ENCODE assay signal across 8 mouse cellular contexts in the genomic region with DNA sequence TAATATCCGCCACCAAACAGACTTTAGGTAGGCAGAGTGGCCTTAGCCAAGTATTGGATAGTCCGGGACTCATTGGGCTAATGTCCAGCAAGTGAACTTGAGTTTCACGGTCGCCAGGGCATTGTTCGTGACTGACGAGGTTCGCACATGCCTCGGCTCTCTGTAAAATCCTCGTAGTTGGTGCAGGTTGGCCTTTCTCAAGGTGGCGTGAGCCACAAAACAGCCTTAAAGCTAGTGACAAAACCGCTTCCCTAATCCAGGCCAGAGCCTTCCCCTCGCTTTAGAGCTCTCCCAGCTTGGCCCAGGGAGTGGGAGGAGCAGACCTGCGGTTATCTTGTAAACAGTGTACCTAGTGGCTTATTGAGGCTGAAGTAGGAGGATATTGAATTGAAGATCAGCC. TPM values are rescaled to one million over a fixed set of nuclear protein-coding genes. Genes with fewer than 3 reads are reported as not detected.
DNase-seq lines count a peak whose midpoint lies in the region; ATAC-seq and TF ChIP-seq lines count a peak whose summit lies in the region.

No protein-coding gene starts in this region.

- WGBS in kidney, postnatal 0 days, result 10% methylated on average over 13 of the region's 13 CpGs
- WGBS in hindbrain, postnatal 0 days, result 13% methylated on average over 13 of the region's 13 CpGs
- 5% methylated on average over 13 of the region's 13 CpGs for WGBS in midbrain, embryonic 15.5 days

- H3K36me3 ChIP-seq in kidney, postnatal 0 days (ENCODE audit: insufficient read depth, low read length), result no peaks in the 10 kb centered on the region
- H3K36me3 ChIP-seq in hindbrain, postnatal 0 days (ENCODE audit: insufficient read depth, low read length), result no peaks in the 10 kb centered on the region
- no peaks in the 10 kb centered on the region for H3K36me3 ChIP-seq in midbrain, embryonic 15.5 days (replicated peaks)

- peak overlapping the region; percentile 55 for H3K4me3 ChIP-seq in kidney, postnatal 0 days (replicated peaks; ENCODE audit: low read depth, low read length)
- H3K4me3 ChIP-seq in hindbrain, postnatal 0 days (ENCODE audit: low read length), result peak overlapping the region; percentile 70
- peak overlapping the region; percentile 76 for H3K4me3 ChIP-seq in midbrain, embryonic 15.5 days

- H3K4me2 ChIP-seq in kidney, postnatal 0 days (ENCODE audit: low read length), result peak overlapping the region; percentile 99
- H3K4me2 ChIP-seq in hindbrain, postnatal 0 days (ENCODE audit: low read depth, low read length), result peak overlapping the region; percentile 90
- H3K4me2 ChIP-seq in midbrain, embryonic 15.5 days, result peak overlapping the region; percentile 76

- no peak overlapping the region; the same call in 1 of the 2 replicates for H3K9ac ChIP-seq in kidney, postnatal 0 days (ENCODE audit: low read depth, low read length)
- 0 out of 2 replicates have a peak overlapping the region, but pooled peaks have one; percentile 67 for H3K9ac ChIP-seq in hindbrain, postnatal 0 days (replicated peaks; ENCODE audit: low read length)
- H3K9ac ChIP-seq in midbrain, embryonic 15.5 days, result peak overlapping the region; percentile 86

- no peak for ATAC-seq in kidney, postnatal 0 days (replicated peaks; ENCODE audit: low FRiP score, low read depth)
- ATAC-seq in common myeloid progenitor, adult 5-6 weeks (replicated peaks; ENCODE audit: low read depth, poor library complexity, severe bottlenecking), result peak; percentile 2
- ATAC-seq in hindbrain, postnatal 0 days, result no peak
- ATAC-seq in midbrain, embryonic 15.5 days (replicated peaks), result no peak
- ATAC-seq in CD4-positive, CD25-positive, alpha-beta regulatory T cell, adult 4 months, result no peak

- no peaks in the 10 kb centered on the region for H3K27me3 ChIP-seq in kidney, postnatal 0 days (ENCODE audit: insufficient read depth, low read length)
- no peaks in the 10 kb centered on the region for H3K27me3 ChIP-seq in hindbrain, postnatal 0 days (ENCODE audit: insufficient read depth, low read length)
- no peaks in the 10 kb centered on the region for H3K27me3 ChIP-seq in midbrain, embryonic 15.5 days (replicated peaks)

- no peak for DNase-seq in kidney, postnatal 0 days (ENCODE audit: low spot score)
- DNase-seq in kidney, adult 11 months, result no peak
- no peak for DNase-seq in hindbrain, postnatal 0 days (ENCODE audit: low spot score)
- DNase-seq in c-Kit-positive CD71-positive TER-119-positive erythroid progenitor cells, embryonic 14.5 days (ENCODE audit: low spot score), result no peak
- DNase-seq in frontal cortex, postnatal 14 days (ENCODE audit: low spot score in 2 of 2), result no peak

- no peak for TF ChIP-seq CTCF in kidney, postnatal 0 days (IDR thresholded peaks at IDR 0.05; ENCODE audit: low read depth)
- TF ChIP-seq CTCF in hindbrain, postnatal 0 days (IDR thresholded peaks at IDR 0.05; ENCODE audit: low read depth), result no peak

- H3K27ac ChIP-seq in kidney, postnatal 0 days, result peak overlapping the region; percentile 32; the same call in 1 of the 2 replicates
- H3K27ac ChIP-seq in hindbrain, postnatal 0 days, result 0 out of 2 replicates have a peak overlapping the region, but pooled peaks have one; percentile 85
- H3K27ac ChIP-seq in midbrain, embryonic 15.5 days, result peak overlapping the region; percentile 96

- no peaks in the 10 kb centered on the region for H3K9me3 ChIP-seq in kidney, postnatal 0 days (replicated peaks; ENCODE audit: low read length)
- no peaks in the 10 kb centered on the region for H3K9me3 ChIP-seq in hindbrain, postnatal 0 days (ENCODE audit: low read length)
- H3K9me3 ChIP-seq in midbrain, embryonic 15.5 days, result no peaks in the 10 kb centered on the region

- peaks cover 19% of the 10 kb centered on the region; the same call in 1 of the 2 replicates for H3K4me1 ChIP-seq in kidney, postnatal 0 days (replicated peaks; ENCODE audit: insufficient read depth, low read length)
- peaks cover 4% of the 10 kb centered on the region; the same call in 1 of the 2 replicates for H3K4me1 ChIP-seq in hindbrain, postnatal 0 days (ENCODE audit: insufficient read depth, low read length)
- peaks cover 31% of the 10 kb centered on the region for H3K4me1 ChIP-seq in midbrain, embryonic 15.5 days

RNA-seq across cellular contexts. Expression of gene Tiam1, which starts 1.0 kb away (rescaled TPM):
- 10.8 and 11.5 TPM in 2 replicates for polyA plus RNA-seq in kidney, postnatal 0 days (2015; fragmentation: Nextera tagmentation; extraction: Ambion mirVana)
- 29.2 and 34.5 TPM in 2 replicates for total RNA-seq in common myeloid progenitor, adult 5-6 weeks (2017)
- total RNA-seq in hindbrain, postnatal 0 days (2014; rRNA removed), result 18.2 and 26.2 TPM in 2 replicates
- 14.3 and 15.1 TPM in 2 replicates for polyA plus RNA-seq in hindbrain, postnatal 0 days (2015; fragmentation: Nextera tagmentation; extraction: Ambion mirVana)
- 26.3 and 30.8 TPM in 2 replicates for polyA plus RNA-seq in midbrain, embryonic 15.5 days (2015; fragmentation: Nextera tagmentation; extraction: Ambion mirVana)
- 10 to 100 TPM; 53.3 to 54.6 TPM for polyA plus RNA-seq in CD4-positive, CD25-positive, alpha-beta regulatory T cell, adult 4 months (2017; shearing (Covaris generic))

Comparison
In these comparisons a context has a peak if more than half of its experiments do, and no peak if none do; other contexts are left out.
1. H3K27ac ChIP-seq: peak in every context shown above with its lines; median percentile 96 in midbrain, embryonic 15.5 days; 85 in hindbrain, postnatal 0 days; 32 in kidney, postnatal 0 days.